In genomic region chr6:125604463-125605191, GRCm38 (mm10) we compare ENCODE assay signal across 8 mouse cellular contexts. TPM values are rescaled to one million over a fixed set of nuclear protein-coding genes. Genes with fewer than 3 reads are reported as not detected.
DNase-seq lines count a peak whose midpoint lies in the region; ATAC-seq and TF ChIP-seq lines count a peak whose summit lies in the region.

No protein-coding gene starts in this region.

- no peak overlapping the region for H3K9ac ChIP-seq in lung, embryonic 16.5 days (ENCODE audit: low read length)

- CTCF ChIA-PET in Patski (lab: Charles Lee): interaction anchor here (0.7 to 5.4 kb wide), 15 partner anchors 10 to 330 kb away, joined by 3 to 51 read pairs (median 3); partner anchors contain the start of gene Tnfrsf1a

- H3K27ac ChIP-seq in forebrain, embryonic 10.5 days: no peak overlapping the region
- no peak overlapping the region for H3K27ac ChIP-seq in lung, embryonic 16.5 days (ENCODE audit: low read length)

- DNase-seq in Patski (ENCODE audit: low read depth, low spot score): no peak
- DNase-seq in c-Kit-positive CD71-negative TER-119-negative erythroid progenitor cells, embryonic 14.5 days (ENCODE audit: low read depth): peak; percentile 49
- DNase-seq in forebrain, embryonic 10.5 days (ENCODE audit: extremely low spot score, low spot score): peak; percentile 75
- DNase-seq in heart, postnatal 36 days: peak; percentile 72 to 77
- DNase-seq in layer of hippocampus, adult 18-20 months (ENCODE audit: low spot score in 2 of 2): peak; percentile 63 to 89
- DNase-seq in retina, embryonic 14.5 days (ENCODE audit: low spot score): peak; percentile 91

- peaks cover 17% of the 10 kb centered on the region for H3K4me1 ChIP-seq in forebrain, embryonic 10.5 days
- H3K4me1 ChIP-seq in lung, embryonic 16.5 days (replicated peaks; ENCODE audit: control insufficient read depth, insufficient read depth, low read length): 0 out of 2 replicates have a peak, but pooled peaks cover 3% of the 10 kb centered on the region

- in situ Hi-C loops in Patski (cut with MboI; ENCODE audit: low pct_unique_long_range_greater_than_20kb): loop anchor here (5.0 kb wide), 4 partner anchors 107 to 327 kb away; no protein-coding TSS in a partner anchor

- peaks cover 10% of the 10 kb centered on the region for H3K27me3 ChIP-seq in Patski
- peaks cover 28% of the 10 kb centered on the region for H3K27me3 ChIP-seq in forebrain, embryonic 10.5 days (ENCODE audit: poor library complexity, severe bottlenecking)
- H3K27me3 ChIP-seq in lung, embryonic 16.5 days (ENCODE audit: control insufficient read depth, insufficient read depth, low read depth, low read length): no peaks in the 10 kb centered on the region

- no peaks in the 10 kb centered on the region for H3K9me3 ChIP-seq in forebrain, embryonic 10.5 days
- H3K9me3 ChIP-seq in lung, embryonic 16.5 days (ENCODE audit: control insufficient read depth, low read length): no peaks in the 10 kb centered on the region

- no peaks in the 10 kb centered on the region for H3K36me3 ChIP-seq in forebrain, embryonic 10.5 days (replicated peaks)
- no peaks in the 10 kb centered on the region for H3K36me3 ChIP-seq in lung, embryonic 16.5 days (ENCODE audit: control insufficient read depth, insufficient read depth, low read length)

- no peak overlapping the region for H3K4me2 ChIP-seq in lung, embryonic 16.5 days (ENCODE audit: low read depth, low read length)

- WGBS in forebrain, embryonic 10.5 days: 32% methylated on average over 9 of the region's 9 CpGs
- WGBS in lung, embryonic 16.5 days: 18% methylated on average over 9 of the region's 9 CpGs

- TF ChIP-seq CTCF in Patski (IDR thresholded peaks at IDR 0.05): no peak

- ATAC-seq in Patski: peak; percentile 46
- ATAC-seq in lung, embryonic 16.5 days (ENCODE audit: low read depth): peak; percentile 53
- no peak for ATAC-seq in monocyte, adult 5-6 weeks (replicated peaks; ENCODE audit: insufficient number of reproducible peaks, low FRiP score, low TSS enrichment, poor library complexity, severe bottlenecking)

- POLR2A ChIA-PET in Patski (lab: Charles Lee): no interaction called here

- intact Hi-C loops in heart, postnatal 36 days (cut with DNase I): loop anchor here (1.0 to 5.0 kb wide), 2 partner anchors 182 to 332 kb away; no protein-coding TSS in a partner anchor

- no peak overlapping the region for H3K4me3 ChIP-seq in forebrain, embryonic 10.5 days
- no peak overlapping the region for H3K4me3 ChIP-seq in lung, embryonic 16.5 days (ENCODE audit: low read length)

RNA-seq across cellular contexts. Expression of gene Vwf, which starts 58.1 kb away (rescaled TPM):
- 0.15 TPM for polyA plus RNA-seq in Patski (2021)
- 4.1 and 5.9 TPM in 2 replicates for polyA plus RNA-seq in forebrain, embryonic 10.5 days (2016; fragmentation: Nextera tagmentation; extraction: Ambion mirVana)
- 100 to 1,000 TPM; 107 to 114 TPM for total RNA-seq in heart, postnatal 36 days (2021)
- 10 to 100 TPM; 12.2 to 14.2 TPM for total RNA-seq in layer of hippocampus, adult 18-20 months (2021)
- 21.6 and 22.2 TPM in 2 replicates for polyA plus RNA-seq in lung, embryonic 16.5 days (2015; fragmentation: Nextera tagmentation; extraction: Ambion mirVana)
- 6.4 to 37.1 TPM (median 9.9 TPM) in 3 replicates for total RNA-seq in monocyte, adult 5-6 weeks (2017)
